Mouse (Mus musculus) limb, embryonic 15.5 days (tissue): ENCODE data around the gene Gdap2. TPM values are rescaled to one million over a fixed set of nuclear protein-coding genes. Genes with fewer than 3 reads are reported as not detected.

Experiments
- polyA plus RNA-seq: library from polyadenylated mRNA; unstranded; fragments of >200 nt; fragmentation: Nextera tagmentation; extraction: Ambion mirVana; gene quantifications from 2 replicates; pipeline ENCODE4 v1.2.1, GENCODE M21; 2015

Gdap2 gene
- polyA plus RNA-seq, 1 experiment from 2014 or later: 36.0 TPM

Other genes starting within 250 kb of the Gdap2 start
- gene Wdr3, start within 50 bp of the Gdap2 start, polyA plus RNA-seq: 41.0 and 44.7 TPM in 2 replicates